Mouse (Mus musculus) liver, embryonic 14.5 days (tissue): ENCODE measurements at regions not wholly inside any gene's neighbourhood (a gene's known extent, or its start where the extent isn't known, plus 50 kb on each side); places are given as distances from the start of the nearest gene placed in this dataset.

Source experiments
- CTCF ChIP-seq: IDR thresholded peaks from 2 replicates; pipeline ENCODE4 v1.5.1; 2016; ENCODE audit warnings: antibody characterized with exemption, low read depth, control low read depth
- EP300 ChIP-seq: IDR thresholded peaks from 2 replicates; pipeline ENCODE4 v1.6.1; 2016; ENCODE audit warnings: antibody characterized with exemption, low read depth

GRCm38 (mm10) chr12:9991305-9991704 is 378.5 kb upstream of the Nt5c1b start:
- TF ChIP-seq CTCF (no peak), EP300 (no peak)
